Comparison of ENCODE assay signal across 18 mouse cellular contexts in genomic region chr2:13233254-13233835, GRCm38 (mm10). TPM values are rescaled to one million over a fixed set of nuclear protein-coding genes. Genes with fewer than 3 reads are reported as not detected.
DNase-seq lines count a peak whose midpoint lies in the region; ATAC-seq lines count a peak whose summit lies in the region.
"Had no signal": no experiment of that assay in that cellular context is flagged by ENCODE, and none has a peak within 500 bp of the region (broad histone marks: within the 10 kb centered on the region; RNA-seq: fewer than 3 reads in every experiment).

No protein-coding gene starts in this region.

- H3K9me3 ChIP-seq in neural tube, embryonic 14.5 days (ENCODE audit: control insufficient read depth, low read length): no peaks in the 10 kb centered on the region
- no peaks in the 10 kb centered on the region for H3K9me3 ChIP-seq in neural tube, embryonic 15.5 days (replicated peaks)
- H3K9me3 ChIP-seq in limb, embryonic 10.5 days (replicated peaks): no peaks in the 10 kb centered on the region
- no peaks in the 10 kb centered on the region for H3K9me3 ChIP-seq in forebrain, embryonic 10.5 days
- H3K9me3 ChIP-seq: embryonic facial prominence, embryonic 15.5 days; midbrain, embryonic 15.5 days; neural tube, embryonic 13.5 days had no signal

- DNase-seq in limb, embryonic 10.5 days (ENCODE audit: low spot score): peak; percentile 40
- peak; percentile 24 for DNase-seq in splenic B cell, adult 2 months (ENCODE audit: low read depth, low spot score)
- DNase-seq in heart, postnatal 4 days: no peak
- DNase-seq in forebrain, embryonic 10.5 days (ENCODE audit: extremely low spot score, low spot score): no peak
- DNase-seq: adrenal gland, adult 8-10 months; cerebellum, adult 9-10 months; gastrocnemius, adult 2 months; heart, postnatal 14 days; lung, postnatal 36 days had no signal

- H3K9ac ChIP-seq in neural tube, embryonic 14.5 days (replicated peaks; ENCODE audit: low read depth, low read length): no peak overlapping the region
- no peak overlapping the region for H3K9ac ChIP-seq in neural tube, embryonic 15.5 days (replicated peaks)
- H3K9ac ChIP-seq: embryonic facial prominence, embryonic 15.5 days; liver, embryonic 14.5 days; midbrain, embryonic 15.5 days; neural tube, embryonic 13.5 days had no signal

- H3K27me3 ChIP-seq in neural tube, embryonic 14.5 days (ENCODE audit: control insufficient read depth, insufficient read depth, low read length): no peaks in the 10 kb centered on the region
- H3K27me3 ChIP-seq in neural tube, embryonic 15.5 days (replicated peaks): no peaks in the 10 kb centered on the region
- no peaks in the 10 kb centered on the region for H3K27me3 ChIP-seq in limb, embryonic 10.5 days (ENCODE audit: low read depth, poor library complexity, severe bottlenecking)
- H3K27me3 ChIP-seq in splenic B cell, adult 2 months (ENCODE audit: control insufficient read depth, insufficient read depth, low read length, poor library complexity, severe bottlenecking): no peaks in the 10 kb centered on the region
- no peaks in the 10 kb centered on the region for H3K27me3 ChIP-seq in forebrain, embryonic 10.5 days (ENCODE audit: poor library complexity, severe bottlenecking)
- H3K27me3 ChIP-seq: embryonic facial prominence, embryonic 15.5 days; midbrain, embryonic 15.5 days; neural tube, embryonic 13.5 days had no signal

- H3K4me2 ChIP-seq in neural tube, embryonic 14.5 days (ENCODE audit: low read depth, low read length): 0 out of 2 replicates have a peak overlapping the region, but pooled peaks have one; percentile 20
- no peak overlapping the region for H3K4me2 ChIP-seq in neural tube, embryonic 15.5 days
- H3K4me2 ChIP-seq: embryonic facial prominence, embryonic 15.5 days; midbrain, embryonic 15.5 days; neural tube, embryonic 13.5 days had no signal

- ATAC-seq in neural tube, embryonic 14.5 days (ENCODE audit: low read depth): no peak
- no peak for ATAC-seq in neural tube, embryonic 15.5 days (ENCODE audit: low FRiP score)
- ATAC-seq in activated CD4-positive, CD25-positive, alpha-beta regulatory T cell, adult 4 months: peak; percentile 62
- ATAC-seq: forebrain, embryonic 14.5 days; midbrain, embryonic 15.5 days had no signal

- H3K27ac ChIP-seq in neural tube, embryonic 14.5 days (ENCODE audit: low read depth, low read length): no peak overlapping the region
- H3K27ac ChIP-seq in neural tube, embryonic 15.5 days (replicated peaks): no peak overlapping the region
- peak overlapping the region; percentile 58; the same call in 1 of the 2 replicates for H3K27ac ChIP-seq in limb, embryonic 10.5 days
- H3K27ac ChIP-seq in forebrain, embryonic 10.5 days: no peak overlapping the region
- H3K27ac ChIP-seq: embryonic facial prominence, embryonic 15.5 days; gastrocnemius, adult 2 months; layer of hippocampus, adult 2 months; liver, embryonic 14.5 days; midbrain, embryonic 15.5 days had no signal

- no peak overlapping the region for H3K4me3 ChIP-seq in neural tube, embryonic 14.5 days (ENCODE audit: low read depth, low read length)
- no peak overlapping the region for H3K4me3 ChIP-seq in neural tube, embryonic 15.5 days (replicated peaks)
- H3K4me3 ChIP-seq in limb, embryonic 10.5 days: no peak overlapping the region
- H3K4me3 ChIP-seq in forebrain, embryonic 10.5 days: no peak overlapping the region
- H3K4me3 ChIP-seq: embryonic facial prominence, embryonic 15.5 days; gastrocnemius, adult 2 months; layer of hippocampus, adult 2 months; midbrain, embryonic 15.5 days; neural tube, embryonic 13.5 days had no signal

- H3K36me3 ChIP-seq in neural tube, embryonic 14.5 days (ENCODE audit: control insufficient read depth, insufficient read depth, low read length): no peaks in the 10 kb centered on the region
- no peaks in the 10 kb centered on the region for H3K36me3 ChIP-seq in neural tube, embryonic 15.5 days
- H3K36me3 ChIP-seq in limb, embryonic 10.5 days: no peaks in the 10 kb centered on the region
- no peaks in the 10 kb centered on the region for H3K36me3 ChIP-seq in splenic B cell, adult 2 months (ENCODE audit: control insufficient read depth, insufficient read depth, low read length, poor library complexity, severe bottlenecking)
- no peaks in the 10 kb centered on the region for H3K36me3 ChIP-seq in forebrain, embryonic 10.5 days (replicated peaks)
- H3K36me3 ChIP-seq: embryonic facial prominence, embryonic 15.5 days; midbrain, embryonic 15.5 days; neural tube, embryonic 13.5 days had no signal

- H3K4me1 ChIP-seq in neural tube, embryonic 14.5 days (ENCODE audit: control insufficient read depth, insufficient read depth, low read length): peaks cover 5% of the 10 kb centered on the region; the same call in 1 of the 2 replicates
- H3K4me1 ChIP-seq in neural tube, embryonic 15.5 days: peaks cover 16% of the 10 kb centered on the region
- peaks cover 38% of the 10 kb centered on the region for H3K4me1 ChIP-seq in limb, embryonic 10.5 days
- H3K4me1 ChIP-seq in forebrain, embryonic 10.5 days: peaks cover 7% of the 10 kb centered on the region; the same call in 1 of the 2 replicates
- H3K4me1 ChIP-seq: embryonic facial prominence, embryonic 15.5 days; midbrain, embryonic 15.5 days had no signal

- 71% methylated on average over 12 of the region's 12 CpGs for WGBS in neural tube, embryonic 14.5 days
- WGBS in neural tube, embryonic 15.5 days: 70% methylated on average over 12 of the region's 12 CpGs
- 63% methylated on average over 12 of the region's 12 CpGs for WGBS in limb, embryonic 10.5 days
- WGBS in forebrain, embryonic 10.5 days: 85% methylated on average over 12 of the region's 12 CpGs

RNA-seq across cellular contexts. Expression of gene Rsu1, which starts 37.9 kb away (rescaled TPM):
- polyA plus RNA-seq in neural tube, embryonic 14.5 days (2014; fragmentation: Nextera tagmentation; extraction: Ambion mirVana): 61.6 and 65.1 TPM in 2 replicates
- 78.5 and 89.1 TPM in 2 replicates for polyA plus RNA-seq in neural tube, embryonic 15.5 days (2015; fragmentation: Nextera tagmentation; extraction: Ambion mirVana)
- 10 to 100 TPM; 73.2 to 78.3 TPM for polyA plus RNA-seq in activated CD4-positive, CD25-positive, alpha-beta regulatory T cell, adult 4 months (2017; shearing (Covaris generic))
- polyA plus RNA-seq in limb, embryonic 10.5 days (2016; fragmentation: Nextera tagmentation; extraction: Ambion mirVana): 67.9 and 79.1 TPM in 2 replicates
- 100 to 1,000 TPM; 107 to 115 TPM for total RNA-seq in heart, postnatal 4 days (2021)
- polyA plus RNA-seq in forebrain, embryonic 10.5 days (2016; fragmentation: Nextera tagmentation; extraction: Ambion mirVana): 62.0 and 62.4 TPM in 2 replicates

Comparison
In these comparisons a context has a peak if more than half of its experiments do, and no peak if none do; other contexts are left out.
1. DNase-seq: peak in limb, embryonic 10.5 days (single experiment) and splenic B cell, adult 2 months (single experiment); none in heart, postnatal 4 days (single experiment) and forebrain, embryonic 10.5 days (single experiment).